Mouse (Mus musculus): Measurements from ENCODE around the gene S100a4.

- TF ChIP-seq IRF4 (IDR thresholded peaks at IDR 0.05; ENCODE audit: low read depth, low read length) (no peak), POLR2A (IDR thresholded peaks at IDR 0.05; ENCODE audit: low read depth, low read length) (no peak), PAX5 (IDR thresholded peaks at IDR 0.05; ENCODE audit: low read length) (no peak), ZMIZ1 (IDR thresholded peaks at IDR 0.05; ENCODE audit: low read depth, low read length) (no peak), USF2 (conservative IDR thresholded peaks at IDR 0.05; ENCODE audit: low read depth, low read length) (no peak), SIN3A (IDR thresholded peaks at IDR 0.05; ENCODE audit: low read length) (no peak), JUN (IDR thresholded peaks at IDR 0.05; ENCODE audit: insufficient read depth, low read depth, low read length) (no peak), CTCF (conservative IDR thresholded peaks at IDR 0.05 in 1 of 2, IDR thresholded peaks at IDR 0.05 in 1 of 2; ENCODE audit: low read depth in 2 of 2, low read length in 2 of 2) (no peak)
Observed at GRCm38 (mm10) chr3:90615911-90616310, 12.3 kb downstream of the S100a4 start.

Measured in CH12.LX (cell line).